Mouse (Mus musculus) midbrain, embryonic 12.5 days (tissue): ENCODE results near the gene Mblac1. TPM values are rescaled to one million over a fixed set of nuclear protein-coding genes. Genes with fewer than 3 reads are reported as not detected.
A peak's percentile ranks its signal among the peaks of the same experiment; 100 is the strongest.

Experiments
- ATAC-seq: fragments of 200-750 bp; cut with Nextera tagmentation; 2 replicates; pipeline ENCODE4 v1.8.0; 2017; ENCODE audit warnings: low read depth, moderate TSS enrichment, moderate library complexity; ENCODE audit not compliant: low FRiP score
- H3K27ac ChIP-seq: fragments of 300-500 bp; sonication (generic); replicated peaks from 2 replicates; pipeline ENCODE4 v1.5.1; 2016; ENCODE audit warnings: mild to moderate bottlenecking
- H3K27me3 ChIP-seq: fragments of 300-500 bp; sonication (generic); 2 replicates; pipeline ENCODE4 v1.6.1; 2016; ENCODE audit warnings: mild to moderate bottlenecking
- H3K36me3 ChIP-seq: fragments of 300-500 bp; sonication (generic); 2 replicates; pipeline ENCODE4 v1.6.1; 2016
- H3K4me1 ChIP-seq: fragments of 300-500 bp; sonication (generic); 2 replicates; pipeline ENCODE4 v1.6.1; 2016
- H3K4me2 ChIP-seq: fragments of 300-500 bp; sonication (generic); replicated peaks from 2 replicates; pipeline ENCODE4 v1.6.1; 2016; ENCODE audit warnings: mild to moderate bottlenecking, moderate library complexity
- H3K4me3 ChIP-seq: fragments of 300-500 bp; sonication (generic); 2 replicates; pipeline ENCODE4 v1.5.1; 2016; ENCODE audit warnings: mild to moderate bottlenecking
- H3K9ac ChIP-seq: fragments of 300-500 bp; sonication (generic); replicated peaks from 2 replicates; pipeline ENCODE4 v1.6.1; 2016; ENCODE audit warnings: mild to moderate bottlenecking, moderate library complexity
- H3K9me3 ChIP-seq: fragments of 300-500 bp; sonication (generic); 2 replicates; pipeline ENCODE4 v1.6.1; 2016; ENCODE audit warnings: mild to moderate bottlenecking
- WGBS: fragments of 180-500 bp; shearing (Covaris S2); methylation state at CpG from one replicate; pipeline ENCODE4 v1.1.7; 2016; 5-methylcytosine and 5-hydroxymethylcytosine counted together
- microRNA counts: library from miRNA; unstranded; fragments of <30 nt; microRNA quantifications from one replicate; lab custom pipeline; 2017
- microRNA-seq: library from miRNA; unstranded; fragments of <30 nt; microRNA quantifications from one replicate; pipeline ENCODE4, GENCODE M21; 2017
- polyA plus RNA-seq: library from polyadenylated mRNA; unstranded; fragments of >200 nt; fragmentation: Nextera tagmentation; extraction: Ambion mirVana; gene quantifications from 2 replicates; pipeline ENCODE4 v1.2.1, GENCODE M21; 2016

Mblac1 gene
- polyA plus RNA-seq, 1 experiment from 2014 or later = 12.2 TPM

GRCm38 (mm10) chr5:138223287-138223686 is 29.2 kb downstream of the Mblac1 start:
- Histone ChIP-seq H3K4me1 (no peaks in the 10 kb centered on the region), H3K9ac (no peak overlapping the region), H3K36me3 (no peaks in the 10 kb centered on the region), H3K9me3 (no peaks in the 10 kb centered on the region), H3K27me3 (no peaks in the 10 kb centered on the region), H3K4me3 (no peak overlapping the region), H3K27ac (no peak overlapping the region), H3K4me2 (no peak overlapping the region)
- no peak for ATAC-seq
- WGBS = 61% methylated on average over 3 of the region's 3 CpGs

- H3K27me3 ChIP-seq = no peaks in the 10 kb centered on the region
- no peaks in the 10 kb centered on the region for H3K4me1 ChIP-seq
- 59% methylated on average over 2 of the region's 2 CpGs for WGBS
- H3K4me3 ChIP-seq = no peak within 1 kb of the TSS
- no peaks in the 10 kb centered on the region for H3K36me3 ChIP-seq
- ATAC-seq = no peak
- no peak within 1 kb of the TSS for H3K9ac ChIP-seq
- no peak within 1 kb of the TSS for H3K4me2 ChIP-seq
- no peaks in the 10 kb centered on the region for H3K9me3 ChIP-seq
- no peak within 1 kb of the TSS for H3K27ac ChIP-seq
Measured at GRCm38 (mm10) chr5:138225700-138226099, 31.6 kb downstream of the Mblac1 start, which contains the start of gene Nxpe5. Nxpe5 (plus strand) TSS chr5:138225898.

GRCm38 (mm10) chr5:138226491-138226890 is 32.4 kb downstream of the Mblac1 start:
- Histone ChIP-seq H3K4me3 (no peak overlapping the region), H3K4me2 (no peak overlapping the region), H3K27ac (no peak overlapping the region), H3K9me3 (no peaks in the 10 kb centered on the region), H3K4me1 (no peaks in the 10 kb centered on the region), H3K27me3 (no peaks in the 10 kb centered on the region), H3K9ac (no peak overlapping the region), H3K36me3 (no peaks in the 10 kb centered on the region)
- no peak for ATAC-seq
- 80% methylated on average over 4 of the region's 4 CpGs for WGBS

- WGBS = 77% methylated on average over 2 of the region's 2 CpGs
Measured at GRCm38 (mm10) chr5:138227367-138227766, 33.3 kb downstream of the Mblac1 start.

GRCm38 (mm10) chr5:138228026-138228425 is 33.9 kb downstream of the Mblac1 start:
- no peaks in the 10 kb centered on the region for H3K27me3 ChIP-seq
- no peak overlapping the region for H3K27ac ChIP-seq
- no peak overlapping the region for H3K4me2 ChIP-seq
- no peak for ATAC-seq
- 54% methylated on average over 3 of the region's 3 CpGs for WGBS
- no peak overlapping the region for H3K9ac ChIP-seq
- no peaks in the 10 kb centered on the region for H3K36me3 ChIP-seq
- no peaks in the 10 kb centered on the region for H3K9me3 ChIP-seq
- no peak overlapping the region for H3K4me3 ChIP-seq
- no peaks in the 10 kb centered on the region for H3K4me1 ChIP-seq

More at GRCm38 (mm10) chr5:138227367-138227766, 33.3 kb downstream of the Mblac1 start:
- H3K27ac ChIP-seq = no peak overlapping the region
- H3K9me3 ChIP-seq = no peaks in the 10 kb centered on the region
- no peaks in the 10 kb centered on the region for H3K27me3 ChIP-seq
- no peak overlapping the region for H3K4me2 ChIP-seq
- no peaks in the 10 kb centered on the region for H3K36me3 ChIP-seq
- no peak overlapping the region for H3K4me3 ChIP-seq
- ATAC-seq = no peak
- H3K9ac ChIP-seq = no peak overlapping the region
- no peaks in the 10 kb centered on the region for H3K4me1 ChIP-seq

GRCm38 (mm10) chr5:138229511-138229910 is 35.4 kb downstream of the Mblac1 start:
- WGBS = 90% methylated on average over 3 of the region's 3 CpGs

GRCm38 (mm10) chr5:138233778-138234177 is 39.7 kb downstream of the Mblac1 start:
- H3K9me3 ChIP-seq = no peaks in the 10 kb centered on the region
- no peaks in the 10 kb centered on the region for H3K27me3 ChIP-seq
- H3K4me3 ChIP-seq = no peak overlapping the region
- H3K4me1 ChIP-seq = no peaks in the 10 kb centered on the region
- 90% methylated on average over 2 of the region's 2 CpGs for WGBS
- no peak overlapping the region for H3K27ac ChIP-seq
- no peak overlapping the region for H3K9ac ChIP-seq
- ATAC-seq = no peak
- H3K4me2 ChIP-seq = no peak overlapping the region
- no peaks in the 10 kb centered on the region for H3K36me3 ChIP-seq

More at GRCm38 (mm10) chr5:138229511-138229910, 35.4 kb downstream of the Mblac1 start:
- Histone ChIP-seq H3K9ac (no peak overlapping the region), H3K4me2 (no peak overlapping the region), H3K9me3 (no peaks in the 10 kb centered on the region), H3K4me3 (no peak overlapping the region), H3K36me3 (no peaks in the 10 kb centered on the region), H3K27ac (no peak overlapping the region), H3K27me3 (no peaks in the 10 kb centered on the region), H3K4me1 (no peaks in the 10 kb centered on the region)
- ATAC-seq = no peak

- H3K36me3 ChIP-seq = no peaks in the 10 kb centered on the region
- no peaks in the 10 kb centered on the region for H3K4me1 ChIP-seq
- no peak overlapping the region for H3K4me2 ChIP-seq
- no peaks in the 10 kb centered on the region for H3K9me3 ChIP-seq
- ATAC-seq = no peak
- H3K27me3 ChIP-seq = no peaks in the 10 kb centered on the region
- H3K9ac ChIP-seq = no peak overlapping the region
- H3K27ac ChIP-seq = no peak overlapping the region
- H3K4me3 ChIP-seq = no peak overlapping the region
Measured at GRCm38 (mm10) chr5:138234224-138234623, 40.1 kb downstream of the Mblac1 start.

- no peaks in the 10 kb centered on the region for H3K9me3 ChIP-seq
- no peak overlapping the region for H3K4me3 ChIP-seq
- H3K36me3 ChIP-seq = no peaks in the 10 kb centered on the region
- no peak overlapping the region for H3K27ac ChIP-seq
- no peaks in the 10 kb centered on the region for H3K4me1 ChIP-seq
- 49% methylated on average over 2 of the region's 2 CpGs for WGBS
- H3K9ac ChIP-seq = no peak overlapping the region
- H3K27me3 ChIP-seq = no peaks in the 10 kb centered on the region
- no peak for ATAC-seq
- no peak overlapping the region for H3K4me2 ChIP-seq
Measured at GRCm38 (mm10) chr5:138241511-138241910, 47.4 kb downstream of the Mblac1 start.

MicroRNA genes within 50 kb of the gene (microRNA counts, 519-probe panel; counts per million panel counts)
- 6,911 counts per million, percentile 74 among the panel's probes with 10 or more counts for microRNA mmu-miR-106b (lab: Ali Mortazavi, UCI)
- microRNA mmu-miR-25 (lab: Ali Mortazavi, UCI) = 9,557 counts per million, percentile 96 among the panel's probes with 10 or more counts
- microRNA mmu-miR-93 (lab: Ali Mortazavi, UCI) = 7,350 counts per million, percentile 83 among the panel's probes with 10 or more counts

Small RNA genes lying within 50 kb of the gene (microRNA-seq; reads per million reads assigned to microRNA genes)
- gene Mir106b (16,052 reads per million, percentile 97 among the genes with 10 or more reads in this experiment), gene Mir25 (1,054 reads per million, percentile 79 among the genes with 10 or more reads in this experiment), gene Mir93 (24,382 reads per million, percentile 98 among the genes with 10 or more reads in this experiment)

Other genes with a start within 250 kb of the Mblac1 start
- gene Gjc3, start 231.2 kb upstream of the Mblac1 start, polyA plus RNA-seq = 0.15 TPM in 1 of 2 replicates, not detected in the other
- not detected in 2 replicates for gene Azgp1, start 212.8 kb upstream of the Mblac1 start, polyA plus RNA-seq
- not detected in 2 replicates for gene Smok3a, start 173.1 kb upstream of the Mblac1 start, polyA plus RNA-seq
- not detected in 2 replicates for gene Smok3b, start 172.9 kb upstream of the Mblac1 start, polyA plus RNA-seq
- gene Smok3c, start 141.1 kb upstream of the Mblac1 start, polyA plus RNA-seq = not detected in 2 replicates
- 39.6 and 43.0 TPM in 2 replicates for gene Zkscan1, start 109.2 kb upstream of the Mblac1 start, polyA plus RNA-seq
- 109 TPM in 2 replicates for gene Zscan21, start 77.4 kb upstream of the Mblac1 start, polyA plus RNA-seq
- 46.3 and 47.0 TPM in 2 replicates for gene Zfp113, start 38.6 kb upstream of the Mblac1 start, polyA plus RNA-seq
- 280 and 295 TPM in 2 replicates for gene Cops6, start 33.2 kb upstream of the Mblac1 start, polyA plus RNA-seq
- 27.9 and 28.2 TPM in 2 replicates for gene Ap4m1, start 22.3 kb upstream of the Mblac1 start, polyA plus RNA-seq
- gene Mcm7, start 21.9 kb upstream of the Mblac1 start, polyA plus RNA-seq = 250 and 269 TPM in 2 replicates
- 121 and 129 TPM in 2 replicates for gene Taf6, start 6.9 kb upstream of the Mblac1 start, polyA plus RNA-seq
- 43.9 and 47.7 TPM in 2 replicates for gene Cnpy4, start 6.8 kb upstream of the Mblac1 start, polyA plus RNA-seq
- gene Nxpe5, start 31.6 kb downstream of the Mblac1 start, polyA plus RNA-seq = not detected in 2 replicates
- 51.2 and 57.8 TPM in 2 replicates for gene Lamtor4, start 61.2 kb downstream of the Mblac1 start, polyA plus RNA-seq
- gene BC037034, start 69.7 kb downstream of the Mblac1 start, polyA plus RNA-seq = 18.8 and 20.3 TPM in 2 replicates
- gene Gal3st4, start 78.5 kb downstream of the Mblac1 start, polyA plus RNA-seq = 4.6 and 5.2 TPM in 2 replicates
- gene Gm43720, start 85.6 kb downstream of the Mblac1 start, polyA plus RNA-seq = 0.13 TPM in 1 of 2 replicates, not detected in the other
- gene Gpc2, start 85.7 kb downstream of the Mblac1 start, polyA plus RNA-seq = 152 and 160 TPM in 2 replicates
- 4.0 and 5.5 TPM in 2 replicates for gene Stag3, start 85.9 kb downstream of the Mblac1 start, polyA plus RNA-seq
- gene Pvrig, start 147.6 kb downstream of the Mblac1 start, polyA plus RNA-seq = not detected in 2 replicates
- gene Zfp157, start 247.2 kb downstream of the Mblac1 start, polyA plus RNA-seq = 64.4 and 70.5 TPM in 2 replicates